Mouse (Mus musculus) heart, adult 8-10 months (tissue): ENCODE data around the gene Dock9. TPM values are rescaled to one million over a fixed set of nuclear protein-coding genes. Genes with fewer than 3 reads are reported as not detected.
A peak's percentile ranks its signal among the peaks of the same experiment; 100 is the strongest.
"Not testable (repeated sequence)": the region's sequence is repeated elsewhere in the genome, so short reads cannot be mapped to it uniquely, and the experiment has no call there.

Source experiments
- DNase-seq: peaks from one replicate; pipeline ENCODE4 v3.0.0; 2022; ENCODE audit warnings: low spot score
- total RNA-seq, 4 experiments: library from RNA; stranded (reverse); gene quantifications; 2 replicates each; pipeline ENCODE4 v1.2.4; 2022

Gene Dock9
- total RNA-seq, 4 experiments from 2014 or later: 23.6 to 29.0 (median 26.3) TPM

GRCm38 (mm10) chr14:121737277-121737676 lies 60.4 kb downstream of the Dock9 start:
- DNase-seq: no peak

- no peak for DNase-seq
These were observed 62.0 kb downstream of the Dock9 start for GRCm38 (mm10) chr14:121735678-121736077.

GRCm38 (mm10) chr14:121734217-121734616 lies 63.4 kb downstream of the Dock9 start:
- no peak for DNase-seq

- DNase-seq: no peak
These were observed 63.9 kb downstream of the Dock9 start for GRCm38 (mm10) chr14:121733694-121734093.

GRCm38 (mm10) chr14:121732196-121732595 lies 65.4 kb downstream of the Dock9 start:
- DNase-seq: no peak

- DNase-seq: no peak
These were observed 65.9 kb downstream of the Dock9 start for GRCm38 (mm10) chr14:121731688-121732168.

- no peak for DNase-seq
These were observed 66.7 kb downstream of the Dock9 start for GRCm38 (mm10) chr14:121730966-121731365.

GRCm38 (mm10) chr14:121727996-121728395 lies 69.6 kb downstream of the Dock9 start:
- no peak for DNase-seq

GRCm38 (mm10) chr14:121724501-121724900 lies 73.1 kb downstream of the Dock9 start:
- DNase-seq: no peak

GRCm38 (mm10) chr14:121722774-121723173 lies 74.9 kb downstream of the Dock9 start:
- DNase-seq: no peak

GRCm38 (mm10) chr14:121721431-121721830 lies 76.2 kb downstream of the Dock9 start:
- DNase-seq: peak; percentile 72

- peak; percentile 53 for DNase-seq
These were observed 77.7 kb downstream of the Dock9 start for GRCm38 (mm10) chr14:121719638-121720601.

GRCm38 (mm10) chr14:121714799-121715198 lies 82.8 kb downstream of the Dock9 start:
- DNase-seq: not testable (repeated sequence)

- DNase-seq: no peak
These were observed 83.4 kb downstream of the Dock9 start for GRCm38 (mm10) chr14:121714268-121714667.

- no peak for DNase-seq
These were observed 83.8 kb downstream of the Dock9 start for GRCm38 (mm10) chr14:121713830-121714197.

- DNase-seq: no peak
These were observed 84.3 kb downstream of the Dock9 start for GRCm38 (mm10) chr14:121713166-121713829.

- DNase-seq: no peak
These were observed 86.4 kb downstream of the Dock9 start for GRCm38 (mm10) chr14:121711089-121711826.

GRCm38 (mm10) chr14:121710130-121710529 lies 87.5 kb downstream of the Dock9 start:
- no peak for DNase-seq

GRCm38 (mm10) chr14:121708244-121708643 lies 89.4 kb downstream of the Dock9 start:
- no peak for DNase-seq

- peak; percentile 58 for DNase-seq
These were observed 91.1 kb downstream of the Dock9 start for GRCm38 (mm10) chr14:121706482-121706901.

- peak; percentile 33 for DNase-seq
These were observed 92.0 kb downstream of the Dock9 start for GRCm38 (mm10) chr14:121705644-121706043.

GRCm38 (mm10) chr14:121702534-121702933 lies 95.1 kb downstream of the Dock9 start:
- peak; percentile 32 for DNase-seq
